Mouse (Mus musculus): ENCODE data around the gene Gm49354. TPM values are rescaled to one million over a fixed set of nuclear protein-coding genes. Genes with fewer than 3 reads are reported as not detected.

Gene Gm49354
- total and polyA plus RNA-seq, 2 experiments, result not detected

- Histone ChIP-seq H3K27me3 (ENCODE audit: control insufficient read depth, insufficient read depth, low read length) (no peaks in the 10 kb centered on the region), H3K9ac (ENCODE audit: low read depth, low read length) (no peak overlapping the region), H3K79me2 (ENCODE audit: control insufficient read depth, insufficient read depth, low read length) (peaks cover 13% of the 10 kb centered on the region; the same call in 1 of the 2 replicates), H3K4me1 (ENCODE audit: control insufficient read depth, insufficient read depth, low read length) (peaks cover 19% of the 10 kb centered on the region), H3K36me3 (ENCODE audit: control insufficient read depth, insufficient read depth, low read length) (peaks cover 60% of the 10 kb centered on the region), H3K4me3 (ENCODE audit: insufficient read depth, low read depth, low read length) (no peak overlapping the region), H3K27ac (replicated peaks; ENCODE audit: insufficient read depth, low read depth, low read length) (no peak overlapping the region)
- TF ChIP-seq CTCF (IDR thresholded peaks at IDR 0.05; ENCODE audit: low read depth, low read length), result no peak
- TF ChIP-seq POLR2A (IDR thresholded peaks at IDR 0.05; ENCODE audit: extremely low read depth, insufficient read depth, low read length), result no peak
- no peak for DNase-seq (ENCODE audit: extremely low read depth, low read depth, low spot score)
- 75% methylated on average over 4 of the region's 4 CpGs for WGBS
Observed at GRCm38 (mm10) chr13:59817352-59817751, 35.3 kb upstream of the Gm49354 start.

- TF ChIP-seq POLR2A (IDR thresholded peaks at IDR 0.05; ENCODE audit: extremely low read depth, insufficient read depth, low read length), result no peak
- no peak for TF ChIP-seq CTCF (IDR thresholded peaks at IDR 0.05; ENCODE audit: low read depth, low read length)
- Histone ChIP-seq H3K79me2 (ENCODE audit: control insufficient read depth, insufficient read depth, low read length) (peaks cover 7% of the 10 kb centered on the region; the same call in 1 of the 2 replicates), H3K4me3 (ENCODE audit: insufficient read depth, low read depth, low read length) (no peak overlapping the region), H3K9ac (ENCODE audit: low read depth, low read length) (no peak overlapping the region), H3K27me3 (ENCODE audit: control insufficient read depth, insufficient read depth, low read length) (no peaks in the 10 kb centered on the region), H3K36me3 (ENCODE audit: control insufficient read depth, insufficient read depth, low read length) (peaks cover 78% of the 10 kb centered on the region), H3K27ac (replicated peaks; ENCODE audit: insufficient read depth, low read depth, low read length) (no peak overlapping the region), H3K4me1 (ENCODE audit: control insufficient read depth, insufficient read depth, low read length) (peaks cover 6% of the 10 kb centered on the region)
- peak; percentile 45 for DNase-seq (ENCODE audit: extremely low read depth, low read depth, low spot score)
- WGBS, result 62% methylated on average over 6 of the region's 6 CpGs
Observed at GRCm38 (mm10) chr13:59814109-59814591, 32.1 kb upstream of the Gm49354 start.

- Histone ChIP-seq H3K9ac (ENCODE audit: low read depth, low read length) (no peak overlapping the region), H3K36me3 (ENCODE audit: control insufficient read depth, insufficient read depth, low read length) (peaks cover 85% of the 10 kb centered on the region), H3K4me1 (ENCODE audit: control insufficient read depth, insufficient read depth, low read length) (no peaks in the 10 kb centered on the region), H3K4me3 (ENCODE audit: insufficient read depth, low read depth, low read length) (no peak overlapping the region), H3K27me3 (ENCODE audit: control insufficient read depth, insufficient read depth, low read length) (no peaks in the 10 kb centered on the region), H3K79me2 (ENCODE audit: control insufficient read depth, insufficient read depth, low read length) (no peaks in the 10 kb centered on the region), H3K27ac (replicated peaks; ENCODE audit: insufficient read depth, low read depth, low read length) (no peak overlapping the region)
- DNase-seq (ENCODE audit: extremely low read depth, low read depth, low spot score), result no peak
- TF ChIP-seq CTCF (IDR thresholded peaks at IDR 0.05; ENCODE audit: low read depth, low read length) (no peak), POLR2A (IDR thresholded peaks at IDR 0.05; ENCODE audit: extremely low read depth, insufficient read depth, low read length) (no peak)
- WGBS, result 93% methylated on average over 3 of the region's 3 CpGs
Observed at GRCm38 (mm10) chr13:59811581-59811980, 29.5 kb upstream of the Gm49354 start.

- TF ChIP-seq POLR2A (IDR thresholded peaks at IDR 0.05; ENCODE audit: extremely low read depth, insufficient read depth, low read length) (no peak), CTCF (IDR thresholded peaks at IDR 0.05; ENCODE audit: low read depth, low read length) (no peak)
- 93% methylated on average over 6 of the region's 6 CpGs for WGBS
- Histone ChIP-seq H3K4me3 (ENCODE audit: insufficient read depth, low read depth, low read length) (no peak overlapping the region), H3K27ac (replicated peaks; ENCODE audit: insufficient read depth, low read depth, low read length) (no peak overlapping the region), H3K27me3 (ENCODE audit: control insufficient read depth, insufficient read depth, low read length) (no peaks in the 10 kb centered on the region), H3K36me3 (ENCODE audit: control insufficient read depth, insufficient read depth, low read length) (peaks cover 85% of the 10 kb centered on the region), H3K4me1 (ENCODE audit: control insufficient read depth, insufficient read depth, low read length) (no peaks in the 10 kb centered on the region), H3K9ac (ENCODE audit: low read depth, low read length) (no peak overlapping the region), H3K79me2 (ENCODE audit: control insufficient read depth, insufficient read depth, low read length) (no peaks in the 10 kb centered on the region)
- no peak for DNase-seq (ENCODE audit: extremely low read depth, low read depth, low spot score)
Observed at GRCm38 (mm10) chr13:59801000-59801399, 19.0 kb upstream of the Gm49354 start.

- Histone ChIP-seq H3K4me1 (ENCODE audit: control insufficient read depth, insufficient read depth, low read length) (no peaks in the 10 kb centered on the region), H3K9ac (ENCODE audit: low read depth, low read length) (no peak overlapping the region), H3K4me3 (ENCODE audit: insufficient read depth, low read depth, low read length) (no peak overlapping the region), H3K27ac (replicated peaks; ENCODE audit: insufficient read depth, low read depth, low read length) (no peak overlapping the region), H3K36me3 (ENCODE audit: control insufficient read depth, insufficient read depth, low read length) (peaks cover 87% of the 10 kb centered on the region), H3K79me2 (ENCODE audit: control insufficient read depth, insufficient read depth, low read length) (no peaks in the 10 kb centered on the region), H3K27me3 (ENCODE audit: control insufficient read depth, insufficient read depth, low read length) (no peaks in the 10 kb centered on the region)
- DNase-seq (ENCODE audit: extremely low read depth, low read depth, low spot score), result no peak
- TF ChIP-seq POLR2A (IDR thresholded peaks at IDR 0.05; ENCODE audit: extremely low read depth, insufficient read depth, low read length) (no peak), CTCF (IDR thresholded peaks at IDR 0.05; ENCODE audit: low read depth, low read length) (no peak)
- WGBS, result 59% methylated on average over 2 of the region's 2 CpGs
Observed at GRCm38 (mm10) chr13:59800077-59800476, 18.0 kb upstream of the Gm49354 start.

GRCm38 (mm10) chr13:59798306-59798705 lies 16.3 kb upstream of the Gm49354 start:
- no peak for TF ChIP-seq POLR2A (IDR thresholded peaks at IDR 0.05; ENCODE audit: extremely low read depth, insufficient read depth, low read length)
- TF ChIP-seq CTCF (IDR thresholded peaks at IDR 0.05; ENCODE audit: low read depth, low read length), result no peak
- no peak for DNase-seq (ENCODE audit: extremely low read depth, low read depth, low spot score)
- H3K27me3 ChIP-seq (ENCODE audit: control insufficient read depth, insufficient read depth, low read length), result no peaks in the 10 kb centered on the region
- no peak overlapping the region for H3K27ac ChIP-seq (replicated peaks; ENCODE audit: insufficient read depth, low read depth, low read length)
- H3K79me2 ChIP-seq (ENCODE audit: control insufficient read depth, insufficient read depth, low read length), result no peaks in the 10 kb centered on the region
- 87% methylated on average over 1 of the region's 1 CpGs for WGBS
- no peak overlapping the region for H3K9ac ChIP-seq (ENCODE audit: low read depth, low read length)
- H3K36me3 ChIP-seq (ENCODE audit: control insufficient read depth, insufficient read depth, low read length), result peaks cover 86% of the 10 kb centered on the region
- no peaks in the 10 kb centered on the region for H3K4me1 ChIP-seq (ENCODE audit: control insufficient read depth, insufficient read depth, low read length)
- H3K4me3 ChIP-seq (ENCODE audit: insufficient read depth, low read depth, low read length), result no peak overlapping the region

Measured in liver, adult 2 months (tissue).